Mouse (Mus musculus) spleen, postnatal 36 days (tissue): ENCODE results near the gene Tubd1.

Experiments
- DNase-seq, 2 experiments: peaks; one replicate each; pipeline ENCODE4 v3.0.0; 2022; ENCODE audit warnings: low spot score in 2 of 2, mixed read lengths in 1 of 2

Tubd1 gene

DNA sequence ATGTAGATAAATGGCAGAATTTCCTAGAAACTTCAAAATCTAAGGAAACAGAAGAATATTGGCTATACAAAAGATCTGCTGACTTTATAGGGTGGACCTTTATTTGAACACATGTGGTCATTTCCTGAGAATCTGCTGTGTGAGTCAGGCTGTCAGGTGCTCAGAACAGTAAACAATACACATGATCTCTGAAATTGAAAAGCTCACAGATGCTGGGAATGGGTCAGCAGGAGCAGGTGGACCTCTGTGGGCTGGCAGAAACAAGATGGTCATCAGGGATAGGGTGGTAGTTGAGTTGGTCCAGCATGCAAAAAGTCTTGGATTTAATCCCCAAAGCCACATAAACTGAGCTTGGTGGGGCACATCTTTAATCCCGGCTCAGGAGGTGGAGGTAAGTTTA, 53.8 kb downstream of the Tubd1 start:
- no peak for DNase-seq

DNA sequence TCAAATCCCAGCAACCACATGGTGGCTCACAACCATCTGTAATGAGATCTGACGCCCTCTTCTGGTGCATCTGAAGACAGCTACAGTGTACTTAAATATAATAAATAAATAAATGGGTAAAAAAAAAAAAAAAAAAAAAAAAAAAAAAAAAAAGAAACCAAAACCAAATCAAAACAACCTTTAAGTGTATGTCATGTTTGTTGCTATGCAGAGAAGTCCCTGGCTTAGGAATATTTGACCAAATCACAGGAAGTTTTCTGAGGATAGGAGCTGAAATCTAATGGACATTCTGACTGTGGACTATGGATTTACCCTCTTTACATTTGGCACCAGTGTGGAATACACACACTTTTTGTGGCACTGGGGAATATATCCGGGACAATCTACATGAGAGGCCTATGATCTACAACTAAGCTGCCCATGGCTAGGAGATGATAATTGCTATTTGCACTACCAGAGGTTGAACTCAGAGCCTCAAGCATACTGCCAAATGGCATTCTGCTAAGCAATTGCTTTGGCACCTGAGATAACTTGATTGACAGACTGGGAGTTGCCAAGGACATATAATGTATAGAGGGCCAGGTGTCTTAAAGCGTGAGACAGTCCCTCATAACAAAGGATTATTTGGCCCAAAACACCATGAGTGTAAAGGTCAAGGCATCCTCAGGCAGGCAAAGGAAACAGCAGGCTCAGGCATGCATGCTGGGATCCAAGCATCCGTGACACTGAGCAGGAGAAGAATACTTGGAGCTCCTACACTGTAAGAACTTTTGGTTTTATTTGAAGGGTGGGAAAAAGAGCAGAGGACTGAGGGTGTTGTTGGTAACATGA, 54.8 kb downstream of the Tubd1 start:
- DNase-seq, result no peak

DNA sequence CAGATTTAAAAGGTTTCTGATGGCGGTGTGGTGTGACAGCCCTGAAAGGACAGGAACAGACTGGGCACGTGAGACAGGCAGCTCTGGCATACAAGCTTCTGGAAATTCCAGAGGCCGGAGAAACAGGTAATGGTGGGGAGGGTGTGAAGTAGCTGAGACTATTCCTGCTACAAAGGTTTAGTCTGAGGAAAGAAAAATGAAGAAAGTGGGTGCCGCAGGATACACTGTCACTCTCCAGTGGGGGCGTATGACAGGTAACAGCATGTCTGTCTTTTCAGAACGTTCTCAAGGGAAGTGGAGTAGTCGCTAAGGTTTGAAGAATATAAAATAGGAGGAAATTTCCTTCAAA, 55.4 kb downstream of the Tubd1 start:
- DNase-seq, result no peak

DNA sequence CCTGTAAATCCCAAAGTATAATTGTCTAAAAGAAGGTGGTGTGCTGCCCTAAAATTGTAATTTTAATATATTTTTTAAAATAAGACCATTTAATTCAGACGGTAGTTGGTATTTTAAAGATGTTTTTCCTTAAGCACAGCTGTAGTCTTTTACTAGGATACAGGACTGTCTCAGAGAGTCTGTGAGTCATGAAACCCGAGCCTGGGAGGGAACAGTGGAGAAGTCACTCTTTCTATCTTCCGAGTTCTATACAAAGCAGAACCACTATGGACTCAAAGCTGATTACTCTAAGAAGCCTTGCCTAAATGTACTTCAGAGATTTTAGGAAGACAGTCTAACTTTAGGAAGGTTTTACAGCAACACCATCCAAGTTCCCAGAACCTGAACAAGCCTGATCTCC, 57.3 kb downstream of the Tubd1 start:
- no peak for DNase-seq

DNA sequence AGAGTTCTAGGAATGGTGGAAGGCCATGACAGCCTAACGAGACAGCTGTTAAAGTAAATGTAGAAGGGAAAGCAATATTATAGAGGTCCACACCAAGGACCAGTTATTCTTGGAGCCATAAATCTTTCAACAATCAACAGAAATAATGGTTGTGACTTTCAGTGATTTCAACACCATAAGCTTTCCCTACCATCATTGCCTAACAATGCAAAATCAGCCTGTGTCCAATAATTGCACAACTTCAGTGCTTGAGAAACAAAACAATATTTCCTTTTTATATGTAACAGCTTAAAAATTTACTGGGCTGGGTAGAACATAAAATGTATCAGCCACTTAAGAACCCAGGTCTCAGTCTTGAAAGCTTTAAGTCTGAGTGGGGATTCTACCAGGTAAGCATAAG, 58.9 kb downstream of the Tubd1 start:
- no peak for DNase-seq

DNA sequence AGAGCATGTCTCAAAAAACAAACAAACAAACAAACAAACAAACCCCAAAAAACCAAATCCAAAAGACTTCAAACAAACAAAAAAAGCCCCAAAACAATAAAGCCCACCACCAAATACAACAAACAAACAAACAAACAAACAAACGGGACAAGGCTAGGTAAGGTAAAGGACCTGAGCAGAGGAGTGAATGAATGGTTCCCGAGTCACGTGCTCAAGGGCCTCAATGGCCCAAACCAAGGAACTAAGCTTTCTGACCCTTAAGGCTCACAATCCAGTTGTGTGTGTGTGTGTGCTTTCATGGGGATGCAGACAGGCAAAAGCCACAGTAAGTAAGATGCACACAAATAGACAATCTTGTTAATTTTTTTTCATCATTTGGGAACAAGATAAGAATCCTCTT, 59.5 kb downstream of the Tubd1 start:
- DNase-seq, result no peak

DNA sequence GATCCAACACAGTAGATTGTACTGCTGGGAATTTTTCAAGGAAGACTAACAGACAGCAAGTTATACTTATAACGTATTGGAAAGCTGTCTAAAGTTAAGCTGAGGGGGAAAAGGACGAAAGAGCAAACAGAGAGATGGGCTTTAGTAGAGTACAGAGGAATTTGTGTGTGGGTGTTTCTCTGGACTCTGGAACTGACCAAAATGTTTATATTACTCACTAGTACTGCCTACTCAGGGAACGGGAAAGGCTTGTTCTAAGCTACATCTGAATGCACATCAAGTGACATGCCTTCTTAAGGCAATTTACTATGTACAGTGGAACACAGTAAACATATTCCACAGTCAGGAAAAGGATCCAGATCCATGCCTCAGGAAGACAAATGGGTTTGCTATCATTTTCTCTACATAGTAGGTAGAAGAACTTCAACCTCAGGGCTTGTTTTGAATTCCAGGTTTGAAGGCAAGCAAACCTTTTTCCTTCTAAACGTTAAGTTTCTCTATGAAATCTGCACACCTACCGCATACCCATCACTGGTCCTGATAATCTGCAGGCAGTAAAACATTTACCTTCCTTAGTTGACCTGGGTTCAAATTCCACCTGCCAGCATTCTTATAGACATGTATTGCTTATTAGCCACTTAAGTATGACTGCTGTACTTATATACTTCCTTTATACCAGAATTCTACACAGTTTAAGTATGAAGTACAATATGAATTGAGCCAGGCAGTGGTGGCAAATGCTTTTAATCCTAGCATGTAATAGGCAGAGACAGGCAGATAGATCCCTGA, 60.1 kb downstream of the Tubd1 start:
- DNase-seq, result no peak

DNA sequence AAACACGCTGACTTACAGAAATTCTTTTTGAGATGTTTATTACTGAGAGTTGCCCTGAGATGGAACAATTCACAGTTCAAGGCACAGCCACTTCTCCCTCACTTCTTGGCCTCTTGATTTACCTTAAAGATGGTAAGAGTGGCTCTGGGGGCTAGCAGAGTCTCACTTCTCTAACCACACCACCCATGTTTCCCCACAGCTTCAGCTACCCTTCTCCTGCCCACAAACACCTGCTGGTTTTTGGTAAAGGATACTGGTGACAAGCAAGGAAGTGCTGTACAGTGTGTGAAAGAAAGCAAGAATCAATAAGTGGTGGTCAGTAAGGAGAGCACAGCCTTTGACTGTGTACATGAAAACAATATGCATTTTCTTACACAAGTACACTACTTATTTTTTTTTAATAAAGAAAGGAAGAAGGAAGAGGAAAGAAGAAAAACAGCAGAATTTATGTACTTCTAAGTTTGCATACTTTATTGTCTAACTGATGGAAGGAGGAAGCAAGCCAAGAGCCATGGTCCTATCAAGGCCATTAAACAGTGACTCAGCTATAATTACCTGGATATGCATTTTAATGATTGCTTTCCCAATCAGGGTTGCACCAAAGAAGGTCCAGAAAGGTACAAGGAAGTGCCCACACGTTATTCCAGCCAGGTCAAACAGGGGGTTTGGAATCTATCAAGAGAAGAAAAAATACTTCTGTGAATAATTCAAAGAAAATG, 62.0 kb downstream of the Tubd1 start:
- peak; percentile 41 to 46 for DNase-seq

DNA sequence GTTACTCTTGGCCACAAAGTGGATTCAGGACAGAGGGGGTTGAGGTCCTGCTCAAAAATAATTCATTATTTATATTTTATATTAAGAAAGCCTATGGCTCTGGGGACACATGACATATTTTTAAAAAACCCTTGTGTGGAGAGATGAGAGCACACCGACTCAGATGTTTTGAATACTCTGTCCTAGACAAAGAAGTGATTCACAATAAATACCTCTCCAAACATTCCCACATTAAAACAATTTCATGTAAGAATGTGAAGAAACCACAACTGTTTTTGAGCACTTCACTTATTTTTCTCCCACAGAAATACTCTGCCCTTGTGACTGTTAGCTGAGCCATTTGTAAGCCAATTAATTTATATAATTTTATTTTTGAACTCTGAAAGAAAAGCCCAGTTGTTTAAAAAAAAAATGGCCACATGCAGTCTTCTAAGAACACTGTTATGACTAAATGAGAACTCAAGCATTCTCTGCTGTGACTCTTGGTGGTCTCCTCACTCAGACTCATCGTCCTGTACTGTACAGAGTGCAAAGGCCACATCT, 63.1 kb downstream of the Tubd1 start:
- DNase-seq, result no peak

DNA sequence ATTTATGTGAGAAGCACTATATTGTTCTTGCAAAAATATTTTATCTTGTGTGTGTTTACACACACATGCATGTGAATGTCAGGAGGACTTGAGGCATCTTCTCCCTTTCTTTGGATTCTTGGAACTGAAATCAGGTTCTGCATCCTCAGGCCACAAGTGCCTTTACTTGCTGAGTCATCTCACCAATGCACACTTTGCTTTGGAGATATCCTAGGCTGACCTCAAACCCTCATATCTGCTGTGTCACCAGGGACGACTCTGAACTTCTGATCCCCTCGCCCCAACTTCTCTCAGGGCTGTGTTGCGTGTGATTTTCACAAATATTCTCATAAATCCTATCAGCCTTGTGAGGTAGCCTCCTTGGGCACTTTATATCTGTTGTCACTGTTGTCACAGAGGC, 65.4 kb downstream of the Tubd1 start:
- DNase-seq, result peak in 1 of 2 experiments; percentile 36

DNA sequence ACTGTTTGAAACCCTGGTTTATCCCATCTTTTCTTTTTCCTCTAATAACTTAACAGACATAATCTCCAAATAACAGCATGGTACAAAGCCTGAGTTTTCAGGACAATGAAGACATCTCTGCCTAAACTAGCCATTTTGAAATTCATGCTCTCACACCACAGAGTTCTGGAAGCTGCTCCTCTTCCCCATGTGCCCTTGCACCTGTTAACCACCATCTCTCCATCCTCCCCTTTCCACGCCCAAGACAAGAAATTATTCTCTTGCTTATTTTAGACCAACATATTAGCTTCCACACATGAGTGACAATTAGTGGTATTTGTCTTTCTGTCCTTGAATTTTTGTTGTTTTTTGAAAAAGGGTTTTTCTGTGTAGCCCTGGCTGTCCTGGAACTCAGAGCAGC, 67.2 kb downstream of the Tubd1 start:
- DNase-seq, result no peak

DNA sequence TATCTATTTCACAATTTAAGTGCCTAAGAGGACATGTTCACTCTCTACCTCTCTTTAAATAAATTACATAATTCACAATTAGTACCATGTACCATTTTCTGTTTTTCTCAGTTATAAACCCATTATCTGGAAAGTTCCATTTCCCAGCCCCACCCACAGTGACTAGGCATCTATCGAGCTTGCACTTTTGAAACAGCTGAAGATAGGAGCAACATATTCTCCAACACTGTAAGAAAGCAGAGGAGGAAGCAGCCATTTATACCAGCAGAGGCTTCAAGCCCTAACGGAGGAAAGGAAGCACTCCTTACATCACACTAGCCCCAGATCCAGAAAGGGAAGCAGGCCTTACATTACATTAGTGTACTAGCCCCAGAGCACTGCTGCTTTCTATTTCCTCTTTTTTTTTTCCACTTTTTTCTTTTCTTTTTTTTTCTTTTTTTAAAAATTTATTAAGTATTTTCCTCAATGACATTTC, 69.3 kb downstream of the Tubd1 start:
- peak; percentile 51 to 77 for DNase-seq

DNA sequence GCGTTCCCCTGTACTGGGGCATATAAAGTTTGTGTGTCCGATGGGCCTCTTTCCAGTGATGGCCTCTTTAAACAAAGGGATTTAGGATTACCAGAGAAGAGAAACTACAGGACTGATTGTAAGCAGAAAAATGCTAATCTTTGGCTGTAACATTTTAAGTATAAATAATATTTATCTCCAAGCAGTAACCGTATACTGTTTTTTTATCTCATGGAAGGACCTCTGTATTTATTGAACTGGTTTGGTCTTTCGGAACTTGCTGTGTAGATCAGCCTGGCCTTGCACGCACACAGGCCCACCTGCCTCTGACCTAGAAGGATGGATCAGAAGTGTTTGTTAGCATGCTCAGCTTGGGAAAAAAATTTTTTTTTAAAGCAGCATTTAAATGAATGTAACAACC, 69.8 kb downstream of the Tubd1 start:
- no peak for DNase-seq
